Mouse (Mus musculus) right cerebral cortex, adult 18-20 months (tissue): ENCODE measurements around the gene Olfr1152.

Experiments
- DNase-seq: peaks from one replicate; pipeline ENCODE4 v3.0.0; 2022; ENCODE audit warnings: mixed read lengths

Olfr1152 gene

DNA sequence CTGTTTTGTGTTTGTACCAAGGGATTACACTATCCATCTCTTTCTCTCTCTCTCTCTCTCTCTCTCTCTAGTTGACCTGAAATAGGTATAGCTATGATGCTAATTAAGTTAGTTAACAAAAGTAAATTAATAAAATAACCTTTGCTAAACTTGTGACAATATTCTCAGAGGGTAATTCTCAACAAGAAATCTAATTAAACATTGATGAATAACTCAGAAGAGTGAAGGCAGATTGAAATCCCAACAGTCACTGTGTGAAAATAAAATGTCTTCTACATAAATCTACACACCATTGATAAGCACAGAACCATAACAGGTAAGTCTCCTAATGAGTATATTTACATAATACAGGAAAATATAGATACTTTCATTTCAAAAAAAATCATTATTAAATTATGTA is at the start of gene Olfr1152:
Gene Olfr1152 (plus strand): TSS at position 301 of the 400 bp plus-strand sequence.
- no peak for DNase-seq

DNA sequence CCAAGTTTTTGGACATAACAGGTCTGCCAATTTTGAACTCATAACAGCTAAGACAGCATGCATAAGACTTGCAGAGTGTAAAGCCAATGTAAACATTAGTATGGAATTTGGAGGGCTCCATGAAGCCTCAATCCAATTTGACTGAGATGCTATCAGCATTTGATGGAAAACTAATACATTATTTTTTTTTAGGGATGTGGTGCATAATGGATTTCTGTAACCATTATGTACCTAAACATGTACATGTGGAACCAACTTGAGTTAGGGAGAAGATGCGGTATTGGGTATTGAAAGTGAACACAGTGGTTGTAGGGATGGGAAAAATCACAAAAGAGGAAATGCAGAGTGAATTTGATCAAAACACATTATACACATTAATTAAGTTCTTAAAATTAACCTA is 36.1 kb upstream of the Olfr1152 start, which contains the start of gene Olfr1148:
Gene Olfr1148 (plus strand): TSS at position 301 of the 400 bp plus-strand sequence.
- no peak for DNase-seq

DNA sequence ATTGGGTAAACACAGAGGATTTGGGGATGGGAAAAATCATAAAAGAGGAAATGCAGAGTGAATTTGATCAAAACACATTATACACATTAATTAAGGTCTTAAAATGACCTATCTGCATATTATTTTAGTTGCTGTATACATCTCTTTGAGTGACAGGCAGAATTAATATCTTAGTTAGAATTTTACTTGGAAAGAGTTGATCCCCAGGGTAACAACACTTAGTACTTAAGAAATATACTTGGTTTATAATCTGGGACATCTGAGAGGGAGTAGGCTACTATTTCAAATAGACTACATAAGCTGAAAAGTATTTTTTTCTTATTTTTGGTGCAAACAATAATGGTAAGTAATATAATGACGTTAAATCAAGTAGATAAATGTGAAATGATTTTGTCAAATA is 22.6 kb upstream of the Olfr1152 start, which contains the start of gene Olfr1150-ps1:
Gene Olfr1150-ps1 (plus strand): TSS at position 301 of the 400 bp plus-strand sequence.
- no peak for DNase-seq

DNA sequence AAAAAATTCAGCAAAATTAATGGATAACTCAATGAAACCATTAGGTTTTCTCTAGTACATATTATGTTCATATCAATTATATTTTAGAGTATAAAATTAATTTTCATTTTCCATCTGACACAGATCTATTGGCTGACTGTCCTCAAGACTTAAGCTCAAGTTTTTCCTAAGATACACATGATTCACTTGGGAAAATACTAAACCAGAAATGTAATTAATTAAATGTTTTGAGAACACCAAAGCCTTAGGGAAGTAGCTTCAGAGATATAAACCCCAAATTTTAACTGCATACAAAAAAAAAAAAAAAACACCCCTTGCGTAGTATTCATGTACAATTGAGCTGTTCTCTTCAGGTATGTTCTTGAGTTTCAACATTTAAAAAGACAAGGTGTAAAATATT is 10.7 kb upstream of the Olfr1152 start, which contains the start of gene Olfr1151:
Gene Olfr1151 (plus strand): TSS at position 301 of the 400 bp plus-strand sequence.
- DNase-seq: no peak

DNA sequence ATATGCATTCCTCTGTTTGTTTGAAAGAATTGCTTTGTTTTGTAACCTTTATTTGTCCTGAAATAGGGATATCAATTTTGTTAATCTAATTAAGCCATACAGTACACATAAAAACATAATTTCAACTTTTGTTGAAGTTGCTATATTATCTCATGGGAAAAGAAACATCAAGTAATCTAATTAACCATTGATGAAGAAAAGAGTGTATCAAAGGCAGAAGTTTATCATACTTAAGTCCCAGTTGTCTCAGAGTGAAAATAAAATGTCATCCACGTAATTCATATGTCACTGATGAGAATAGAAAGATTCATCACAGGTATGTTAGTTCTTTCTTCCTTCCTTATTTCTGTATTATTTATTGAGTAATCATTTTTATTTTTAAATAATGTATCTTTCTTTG is 28.4 kb downstream of the Olfr1152 start, which contains the start of gene Olfr1153:
Gene Olfr1153 (plus strand): TSS at position 301 of the 400 bp plus-strand sequence.
- DNase-seq: no peak

DNA sequence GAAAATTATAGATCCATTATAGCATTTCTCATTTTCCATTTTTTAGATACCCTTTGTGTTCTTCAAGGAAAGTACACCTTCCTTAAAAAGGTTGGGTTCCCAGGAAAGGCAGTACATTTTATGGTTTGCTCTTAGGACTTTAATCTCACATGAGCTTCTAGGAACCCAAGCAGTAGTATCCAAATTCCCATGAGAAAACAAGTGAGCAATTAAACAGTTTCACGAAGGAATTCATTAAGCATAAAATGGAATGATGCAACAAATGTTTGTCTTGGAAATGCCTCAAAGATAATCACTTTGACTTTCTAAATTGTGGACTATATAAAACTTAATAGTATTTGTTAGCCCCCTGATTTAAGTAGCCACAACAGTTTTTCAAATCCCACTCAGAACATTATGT is 38.8 kb downstream of the Olfr1152 start, which contains the start of gene Olfr1154:
Gene Olfr1154 (minus strand): TSS at position 101 of the 400 bp plus-strand sequence.
- DNase-seq: no peak
